Mouse (Mus musculus) forebrain, embryonic 14.5 days (tissue): ENCODE measurements around the gene Brwd1. TPM values are rescaled to one million over a fixed set of nuclear protein-coding genes. Genes with fewer than 3 reads are reported as not detected.

Source experiments
- ATAC-seq: fragments of 200-750 bp; cut with Nextera tagmentation; 2 replicates; pipeline ENCODE4 v1.8.0; 2017; ENCODE audit warnings: mild to moderate bottlenecking, moderate library complexity
- DNase-seq: peaks from one replicate; pipeline ENCODE4 v3.0.0-alpha.2; 2015; ENCODE audit warnings: low spot score
- H3K27ac ChIP-seq: fragments of 300-500 bp; sonication (generic); 2 replicates; pipeline ENCODE4 v1.5.1; 2014; ENCODE audit warnings: low read depth, mild to moderate bottlenecking, control low read depth, low read length, moderate library complexity
- H3K27me3 ChIP-seq: fragments of 300-500 bp; sonication (generic); replicated peaks from 2 replicates; pipeline ENCODE4 v1.6.1; 2014; ENCODE audit warnings: low read length, control low read depth, mixed read lengths; ENCODE audit not compliant: control insufficient read depth, insufficient read depth
- H3K36me3 ChIP-seq: fragments of 300-500 bp; sonication (generic); 2 replicates; pipeline ENCODE4 v1.6.1; 2014; ENCODE audit warnings: low read length, control low read depth; ENCODE audit not compliant: control insufficient read depth, insufficient read depth
- H3K4me1 ChIP-seq: fragments of 300-500 bp; sonication (generic); 2 replicates; pipeline ENCODE4 v1.6.1; 2014; ENCODE audit warnings: antibody characterized with exemption, low read length, control low read depth; ENCODE audit not compliant: control insufficient read depth, insufficient read depth
- H3K4me2 ChIP-seq: fragments of 300-500 bp; sonication (generic); 2 replicates; pipeline ENCODE4 v1.6.1; 2014; ENCODE audit warnings: mild to moderate bottlenecking, control low read depth, low read length
- H3K4me3 ChIP-seq: fragments of 300-500 bp; sonication (generic); 2 replicates; pipeline ENCODE4 v1.5.1; 2014; ENCODE audit warnings: low read depth, low read length, control low read depth
- H3K9ac ChIP-seq: fragments of 300-500 bp; sonication (generic); 2 replicates; pipeline ENCODE4 v1.6.1; 2014; ENCODE audit warnings: mild to moderate bottlenecking, low read length, control low read depth, moderate library complexity
- H3K9me3 ChIP-seq: fragments of 300-500 bp; sonication (generic); replicated peaks from 2 replicates; pipeline ENCODE4 v1.6.1; 2016; ENCODE audit warnings: low read length, control low read depth, mixed read lengths; ENCODE audit not compliant: control insufficient read depth
- WGBS: fragments of 180-500 bp; shearing (Covaris S2); extraction: QIAGEN DNeasy Blood & Tissue Kit; methylation state at CpG from one replicate; pipeline ENCODE4 v1.1.7; 2014; 5-methylcytosine and 5-hydroxymethylcytosine counted together
- polyA plus RNA-seq: library from polyadenylated mRNA; unstranded; fragments of >200 nt; fragmentation: Nextera tagmentation; extraction: Ambion mirVana; gene quantifications from 2 replicates; pipeline ENCODE4 v1.2.1, GENCODE M21; 2014

Gene Brwd1
- polyA plus RNA-seq, 1 experiment from 2014 or later, result 272 TPM

DNA sequence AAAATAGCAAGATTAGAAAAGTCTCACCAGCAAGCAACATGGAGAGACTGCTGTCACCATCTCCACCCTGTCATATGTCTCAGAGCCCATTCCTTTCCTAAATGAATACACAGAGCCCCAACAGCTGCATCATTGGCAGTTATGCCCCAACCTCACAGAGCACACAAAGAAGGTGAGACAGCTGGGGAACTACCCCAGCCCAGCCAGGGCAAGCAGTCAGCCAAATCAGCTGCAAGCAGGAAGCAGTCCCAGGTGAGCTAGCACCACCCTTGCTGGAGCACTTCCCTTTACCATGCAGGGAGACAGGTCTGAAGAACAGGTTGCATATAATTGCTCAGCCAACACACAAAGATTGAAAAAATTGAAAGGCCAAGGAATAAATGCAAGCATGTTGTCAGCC, 3.3 kb upstream of the Brwd1 start:
- Histone ChIP-seq H3K4me1 (peaks cover 6% of the 10 kb centered on the region), H3K4me2 (no peak overlapping the region), H3K27me3 (no peaks in the 10 kb centered on the region), H3K27ac (no peak overlapping the region), H3K9me3 (no peaks in the 10 kb centered on the region), H3K4me3 (no peak overlapping the region), H3K36me3 (peaks cover 4% of the 10 kb centered on the region; the same call in 1 of the 2 replicates), H3K9ac (no peak overlapping the region)
- ATAC-seq, result no peak
- DNase-seq, result no peak

DNA sequence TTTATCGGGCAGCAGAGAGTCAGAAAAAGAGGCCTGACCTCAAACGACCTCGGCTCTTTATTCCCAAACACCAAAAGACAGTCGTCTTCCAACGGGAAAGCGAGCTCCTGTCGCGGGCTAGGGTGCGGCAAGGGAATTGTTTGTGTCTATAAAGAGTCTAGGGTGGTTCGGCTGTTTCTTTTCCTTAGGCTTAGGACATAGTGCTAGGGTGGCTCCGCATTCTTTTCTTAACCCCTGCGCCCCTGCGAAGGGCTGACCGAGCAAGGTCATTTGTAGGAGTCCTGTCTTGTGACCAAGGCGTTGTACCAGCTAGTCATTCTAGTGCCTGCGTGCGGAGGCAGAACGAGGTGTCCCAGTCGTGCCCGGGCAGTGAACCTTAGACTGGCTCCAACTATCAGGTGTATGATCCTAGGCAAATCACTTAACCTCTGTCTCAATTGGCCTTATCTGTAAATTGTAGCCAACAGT, 887 bp upstream of the Brwd1 start:
- 6% methylated on average over 20 of the region's 20 CpGs for WGBS

GRCm38 (mm10) chr16:96081742-96082241, 534 bp downstream of the Brwd1 start:
- no peak for DNase-seq
- no peaks in the 10 kb centered on the region for H3K9me3 ChIP-seq
- H3K27ac ChIP-seq, result peak overlapping the region; percentile 96
- peaks cover 33% of the 10 kb centered on the region for H3K36me3 ChIP-seq
- H3K4me1 ChIP-seq, result peaks cover 9% of the 10 kb centered on the region
- peak overlapping the region; percentile 97 for H3K4me3 ChIP-seq
- ATAC-seq, result peak; percentile 46; the same call in 1 of the 2 replicates
- H3K27me3 ChIP-seq, result no peaks in the 10 kb centered on the region
- H3K9ac ChIP-seq, result peak overlapping the region; percentile 98
- H3K4me2 ChIP-seq, result peak overlapping the region; percentile 74
- WGBS, result 0% methylated on average over 47 of the region's 68 CpGs

More for the DNA sequence above, 887 bp upstream of the Brwd1 start:
- Histone ChIP-seq H3K9me3 (no peaks in the 10 kb centered on the region), H3K4me1 (peaks cover 9% of the 10 kb centered on the region), H3K27ac (peak overlapping the region; percentile 96), H3K27me3 (no peaks in the 10 kb centered on the region), H3K36me3 (peaks cover 27% of the 10 kb centered on the region), H3K4me2 (peak overlapping the region; percentile 74), H3K4me3 (peak overlapping the region; percentile 97), H3K9ac (peak overlapping the region; percentile 98)
- ATAC-seq (no peak), DNase-seq (peak; percentile 63)

- H3K4me3 ChIP-seq, result peak overlapping the region; percentile 97
- H3K27ac ChIP-seq, result peak overlapping the region; percentile 96
- peak overlapping the region; percentile 98 for H3K9ac ChIP-seq
- 1% methylated on average over 20 of the region's 28 CpGs for WGBS
- no peaks in the 10 kb centered on the region for H3K27me3 ChIP-seq
- no peaks in the 10 kb centered on the region for H3K9me3 ChIP-seq
- ATAC-seq, result peak; percentile 88
- peak overlapping the region; percentile 74 for H3K4me2 ChIP-seq
- H3K4me1 ChIP-seq, result peaks cover 9% of the 10 kb centered on the region
- peak; percentile 94 for DNase-seq
- H3K36me3 ChIP-seq, result peaks cover 36% of the 10 kb centered on the region
Observed at GRCm38 (mm10) chr16:96081331-96081730, 995 bp downstream of the Brwd1 start.

- Histone ChIP-seq H3K4me1 (peaks cover 9% of the 10 kb centered on the region), H3K9me3 (no peaks in the 10 kb centered on the region), H3K9ac (no peak overlapping the region), H3K27me3 (no peaks in the 10 kb centered on the region), H3K4me3 (peak overlapping the region; percentile 97; the same call in 1 of the 2 replicates), H3K4me2 (peak overlapping the region; percentile 74; the same call in 1 of the 2 replicates), H3K36me3 (peaks cover 43% of the 10 kb centered on the region), H3K27ac (no peak overlapping the region)
- 87% methylated on average over 7 of the region's 7 CpGs for WGBS
- no peak for DNase-seq
- no peak for ATAC-seq
Observed at GRCm38 (mm10) chr16:96080524-96080923, 1.8 kb downstream of the Brwd1 start.

DNA sequence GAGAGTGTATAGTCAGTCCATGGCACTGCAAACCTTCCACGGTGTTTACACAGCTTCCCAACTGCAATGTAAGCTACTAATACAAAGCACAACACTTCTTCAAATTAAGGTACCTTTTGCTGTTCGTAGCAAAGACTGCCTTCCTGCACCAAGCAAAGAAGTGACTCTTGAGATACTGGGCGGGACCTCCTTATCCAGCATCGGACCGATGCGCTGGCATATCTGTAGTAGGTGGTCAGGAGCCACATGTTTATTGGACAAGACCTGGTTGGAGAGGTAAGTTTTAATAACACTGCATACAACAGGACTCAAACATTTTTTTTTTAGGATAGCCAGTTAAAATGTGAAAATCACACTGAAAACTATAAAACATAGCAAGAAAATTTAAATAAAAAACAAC, 14.0 kb downstream of the Brwd1 start:
- H3K4me1 ChIP-seq, result no peaks in the 10 kb centered on the region
- peaks cover 83% of the 10 kb centered on the region for H3K36me3 ChIP-seq
- no peak for ATAC-seq
- H3K9me3 ChIP-seq, result no peaks in the 10 kb centered on the region
- no peak overlapping the region for H3K27ac ChIP-seq
- no peaks in the 10 kb centered on the region for H3K27me3 ChIP-seq
- H3K4me3 ChIP-seq, result no peak overlapping the region
- no peak overlapping the region for H3K9ac ChIP-seq
- H3K4me2 ChIP-seq, result no peak overlapping the region
- no peak for DNase-seq
- WGBS, result 93% methylated on average over 6 of the region's 6 CpGs

GRCm38 (mm10) chr16:96066174-96066573, 16.2 kb downstream of the Brwd1 start:
- no peak overlapping the region for H3K4me3 ChIP-seq
- no peak overlapping the region for H3K9ac ChIP-seq
- peaks cover 86% of the 10 kb centered on the region for H3K36me3 ChIP-seq
- H3K27me3 ChIP-seq, result no peaks in the 10 kb centered on the region
- ATAC-seq (no peak), DNase-seq (no peak)
- H3K9me3 ChIP-seq, result no peaks in the 10 kb centered on the region
- no peak overlapping the region for H3K27ac ChIP-seq
- 96% methylated on average over 12 of the region's 12 CpGs for WGBS
- no peaks in the 10 kb centered on the region for H3K4me1 ChIP-seq
- no peak overlapping the region for H3K4me2 ChIP-seq

GRCm38 (mm10) chr16:96064649-96065048, 17.7 kb downstream of the Brwd1 start:
- no peaks in the 10 kb centered on the region for H3K4me1 ChIP-seq
- H3K36me3 ChIP-seq, result peaks cover 88% of the 10 kb centered on the region
- H3K9me3 ChIP-seq, result no peaks in the 10 kb centered on the region
- 98% methylated on average over 6 of the region's 6 CpGs for WGBS
- DNase-seq (no peak), ATAC-seq (no peak)
- H3K4me3 ChIP-seq, result no peak overlapping the region
- H3K9ac ChIP-seq, result no peak overlapping the region
- no peaks in the 10 kb centered on the region for H3K27me3 ChIP-seq
- no peak overlapping the region for H3K4me2 ChIP-seq
- H3K27ac ChIP-seq, result no peak overlapping the region

DNA sequence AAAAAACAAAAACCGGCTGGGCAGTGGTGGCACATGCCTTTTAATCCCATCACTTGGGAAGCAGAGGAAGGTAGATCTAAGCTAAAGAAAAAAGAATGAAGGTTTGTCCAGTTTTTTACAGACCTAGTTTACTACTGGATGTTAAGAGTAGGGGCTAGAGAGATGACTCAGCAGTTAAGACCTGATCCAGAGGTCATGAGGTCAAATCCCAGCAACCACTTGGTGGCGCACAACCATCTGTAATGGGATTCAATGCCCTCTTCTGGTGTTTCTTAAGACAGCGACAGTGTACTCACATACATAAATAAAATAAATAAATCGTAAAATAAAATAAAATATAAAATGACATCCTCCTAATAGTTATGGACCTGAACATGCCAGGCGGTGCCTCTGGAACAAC, 38.2 kb downstream of the Brwd1 start:
- 68% methylated on average over 5 of the region's 5 CpGs for WGBS
- Histone ChIP-seq H3K36me3 (peaks cover 90% of the 10 kb centered on the region), H3K9me3 (no peaks in the 10 kb centered on the region), H3K4me2 (no peak overlapping the region), H3K4me3 (no peak overlapping the region), H3K4me1 (no peaks in the 10 kb centered on the region), H3K27me3 (no peaks in the 10 kb centered on the region), H3K9ac (no peak overlapping the region), H3K27ac (no peak overlapping the region)
- DNase-seq, result peak; percentile 11
- ATAC-seq, result no peak
